Mouse (Mus musculus): ENCODE data around the gene Kiz. TPM values are rescaled to one million over a fixed set of nuclear protein-coding genes. Genes with fewer than 3 reads are reported as not detected.
A peak's percentile ranks its signal among the peaks of the same experiment; 100 is the strongest.

The Kiz gene
- total RNA-seq (2021), result 10 to 100 TPM; 34.7 to 40.7 TPM

DNA sequence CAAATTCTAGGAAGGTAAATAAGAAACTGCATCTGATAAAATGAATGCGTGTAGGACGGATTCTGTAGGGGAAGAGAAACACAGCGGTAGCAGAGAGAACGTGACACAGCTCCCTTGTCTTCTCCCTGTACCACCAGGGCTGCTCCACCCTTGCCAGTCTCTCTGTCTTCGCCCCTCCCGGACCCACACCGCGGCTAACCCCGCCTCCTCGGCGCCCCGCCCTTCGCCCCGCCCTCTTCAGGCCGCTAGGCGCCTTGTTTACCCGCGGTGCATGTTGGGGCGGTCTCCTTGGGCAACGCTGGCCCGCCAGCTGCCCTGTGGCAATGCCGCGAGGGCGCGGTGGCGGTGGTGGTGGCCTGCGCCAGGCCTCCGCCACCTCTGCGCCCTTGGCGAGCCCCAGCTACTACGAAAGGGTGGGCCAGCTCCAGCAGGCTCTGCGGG lies at the start of gene Kiz:
Kiz (plus strand) TSS at position 266 of the 441 bp plus-strand sequence.
- peak; percentile 97 for DNase-seq

- no peak for DNase-seq
Measured at GRCm38 (mm10) chr2:146809706-146810256, 45.9 kb upstream of the Kiz start.

GRCm38 (mm10) chr2:146810695-146811094 lies 45.0 kb upstream of the Kiz start:
- peak; percentile 16 for DNase-seq

GRCm38 (mm10) chr2:146814978-146815377 lies 40.7 kb upstream of the Kiz start:
- no peak for DNase-seq

DNA sequence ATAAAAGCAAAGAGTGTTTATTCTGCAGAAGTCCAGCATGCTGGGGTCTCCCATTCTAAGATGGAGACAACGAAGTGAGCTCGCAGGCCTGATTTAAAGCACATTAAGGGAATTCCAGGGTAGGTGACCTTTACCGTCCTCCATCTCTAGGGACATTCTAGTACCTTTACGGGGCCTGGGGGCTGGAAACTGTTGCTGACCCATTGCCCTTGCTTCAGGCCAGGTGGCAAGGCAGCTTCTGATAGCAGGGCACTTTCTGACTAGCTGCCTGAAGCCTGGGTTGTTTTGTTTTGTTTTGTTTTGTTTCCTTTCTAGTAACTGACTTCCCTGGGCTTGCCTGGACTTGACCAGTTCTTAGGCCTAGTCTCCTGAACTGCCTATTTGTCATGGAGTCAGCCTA lies 36.6 kb upstream of the Kiz start:
- no peak for DNase-seq

DNA sequence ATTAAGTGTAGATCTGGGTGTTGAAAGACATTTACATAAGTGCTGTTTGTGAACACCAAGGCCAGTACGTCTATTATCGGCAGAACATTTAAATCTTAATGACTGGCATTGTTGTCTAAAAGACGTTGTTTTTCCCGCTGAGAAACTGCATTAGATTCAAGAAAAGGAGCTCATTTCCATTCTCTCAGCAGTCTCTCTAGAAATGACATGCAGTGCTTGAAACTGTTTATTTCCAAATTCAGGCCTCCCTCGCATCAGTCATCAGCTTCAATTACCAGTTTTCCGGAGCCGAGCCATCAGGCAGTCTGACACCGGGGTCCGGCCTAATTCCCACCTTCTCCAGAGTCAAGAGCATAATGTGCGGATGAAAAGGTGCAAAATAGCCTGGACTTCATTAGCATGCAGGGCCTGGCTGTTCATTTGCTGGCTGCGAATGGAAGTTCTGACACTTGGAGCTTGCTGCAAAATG lies 32.1 kb upstream of the Kiz start:
- no peak for DNase-seq

DNA sequence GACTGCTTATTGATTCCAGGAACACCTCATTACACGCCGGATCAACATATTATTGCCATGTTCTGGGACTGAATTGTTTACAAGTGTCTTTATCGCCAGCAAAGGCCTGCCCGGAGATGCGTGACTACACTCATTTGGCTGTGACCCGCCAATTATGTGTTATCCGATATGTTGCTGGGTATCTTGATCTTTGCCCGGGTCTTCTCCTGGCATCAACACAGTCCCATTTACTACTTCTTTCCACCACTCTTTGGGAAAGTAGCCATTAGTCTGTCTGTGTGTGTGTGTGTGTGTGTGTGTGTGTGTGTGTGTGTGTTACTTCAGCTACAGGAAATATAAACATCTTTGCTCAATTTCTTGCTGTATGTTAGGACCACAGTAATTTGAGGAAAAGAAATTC lies 31.6 kb upstream of the Kiz start:
- no peak for DNase-seq

GRCm38 (mm10) chr2:146828006-146828405 lies 27.7 kb upstream of the Kiz start:
- no peak for DNase-seq

- DNase-seq, result no peak
Measured at GRCm38 (mm10) chr2:146833222-146834063, 22.2 kb upstream of the Kiz start.

DNA sequence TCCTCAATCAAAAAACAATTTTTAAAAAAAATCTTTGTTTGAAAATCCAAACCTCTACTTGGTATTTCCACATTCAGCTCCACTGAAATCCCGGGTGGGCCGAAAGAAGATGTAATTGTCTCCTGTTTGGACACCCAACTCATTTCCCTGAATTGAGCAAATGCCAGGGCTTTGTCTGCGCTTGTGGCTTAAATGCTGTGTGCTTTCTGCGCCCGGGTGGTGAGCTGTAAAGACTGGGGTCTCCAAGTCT lies 21.7 kb upstream of the Kiz start:
- DNase-seq, result no peak

GRCm38 (mm10) chr2:146834314-146835201 lies 21.1 kb upstream of the Kiz start:
- DNase-seq, result peak; percentile 21

DNA sequence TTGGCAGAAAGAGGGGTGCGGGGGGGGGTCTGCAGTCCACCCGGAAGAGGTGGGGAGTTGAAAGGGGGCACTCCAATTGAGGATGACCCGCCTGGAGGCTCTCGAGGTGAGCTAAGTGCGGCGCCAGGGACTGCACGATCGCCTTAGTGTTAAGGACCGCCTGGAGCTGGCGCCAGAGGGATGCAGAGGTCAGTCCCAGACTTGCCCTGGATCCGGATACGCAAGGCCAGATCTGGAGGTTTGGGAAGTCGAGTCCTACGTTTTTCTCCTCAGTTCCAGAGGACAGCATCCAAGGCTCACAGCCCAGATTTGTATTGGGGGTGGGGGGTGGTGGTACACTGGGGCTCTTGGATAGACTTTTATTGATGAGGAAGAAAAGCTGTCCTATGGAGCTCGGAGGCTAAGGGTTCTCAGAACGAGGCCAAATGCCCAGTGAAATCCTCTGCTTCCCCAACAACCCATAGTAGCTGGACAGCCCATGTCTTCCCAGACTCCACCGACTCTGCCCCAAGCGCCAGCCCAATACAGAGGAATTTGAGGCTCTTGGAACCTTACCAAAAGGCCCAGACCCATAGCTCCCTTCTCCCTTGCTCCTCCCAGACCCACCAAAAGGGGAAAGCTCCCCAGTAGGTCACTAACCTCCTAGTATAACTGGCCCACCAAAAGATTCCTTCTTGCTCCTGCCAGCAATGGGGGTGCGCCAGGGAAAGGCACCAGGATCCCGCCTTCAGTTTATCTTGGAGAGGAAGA lies 20.2 kb upstream of the Kiz start:
- no peak for DNase-seq

DNA sequence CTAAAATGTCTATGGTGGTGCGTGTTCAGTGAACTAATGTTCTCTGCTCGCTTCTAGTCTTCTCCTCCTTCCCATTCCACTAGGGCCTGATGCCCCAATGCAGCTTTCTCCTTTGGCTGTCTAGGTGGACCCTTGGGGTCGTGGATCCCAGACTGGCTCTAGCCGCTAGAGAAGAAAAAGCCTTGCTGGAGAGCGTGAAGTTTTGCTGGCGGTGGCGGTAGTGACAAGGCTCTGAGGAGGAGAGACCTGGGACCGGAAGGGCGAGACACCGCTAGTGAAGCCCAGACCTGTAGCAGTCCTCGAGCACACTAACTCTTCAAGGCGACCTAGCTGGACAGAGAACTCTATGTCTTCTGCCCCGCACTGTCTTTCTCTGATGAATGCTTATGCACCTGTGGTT lies 19.4 kb upstream of the Kiz start:
- no peak for DNase-seq

DNA sequence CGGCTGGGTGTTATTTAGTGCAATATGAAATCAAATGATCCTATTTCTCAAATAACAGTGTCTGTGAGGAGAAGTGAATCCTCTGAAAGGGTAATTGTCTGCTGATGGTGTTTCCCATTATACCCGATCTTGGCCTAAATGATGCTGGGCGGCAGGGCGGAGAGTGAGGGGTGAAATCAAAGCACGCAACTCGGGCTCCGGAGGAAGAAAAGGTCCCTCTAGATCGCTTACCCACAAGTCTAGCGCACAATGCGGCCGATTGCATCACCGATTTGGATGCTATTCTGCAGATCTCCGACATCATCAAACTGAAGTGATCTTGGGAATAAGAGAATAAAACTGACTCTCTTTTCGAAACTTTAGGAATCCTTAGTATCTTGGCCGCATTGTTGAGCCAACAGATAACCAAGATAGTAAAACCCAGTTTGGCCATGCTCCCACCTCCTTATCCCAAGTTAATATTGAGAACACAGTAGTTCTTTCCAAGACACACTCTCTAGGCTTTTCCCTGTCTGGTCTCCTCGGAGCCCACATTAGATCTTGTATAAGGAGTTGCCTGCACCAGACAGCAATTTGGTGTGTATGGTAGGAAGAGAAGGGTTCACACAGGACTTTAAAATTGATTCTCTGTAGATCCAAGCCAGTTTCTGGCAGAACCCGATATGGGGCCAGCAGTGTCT lies 18.7 kb upstream of the Kiz start:
- DNase-seq, result no peak

- DNase-seq, result no peak
Measured at GRCm38 (mm10) chr2:146837653-146838052, 18.0 kb upstream of the Kiz start.

- DNase-seq, result no peak
Measured at GRCm38 (mm10) chr2:146838596-146839302, 16.9 kb upstream of the Kiz start.

DNA sequence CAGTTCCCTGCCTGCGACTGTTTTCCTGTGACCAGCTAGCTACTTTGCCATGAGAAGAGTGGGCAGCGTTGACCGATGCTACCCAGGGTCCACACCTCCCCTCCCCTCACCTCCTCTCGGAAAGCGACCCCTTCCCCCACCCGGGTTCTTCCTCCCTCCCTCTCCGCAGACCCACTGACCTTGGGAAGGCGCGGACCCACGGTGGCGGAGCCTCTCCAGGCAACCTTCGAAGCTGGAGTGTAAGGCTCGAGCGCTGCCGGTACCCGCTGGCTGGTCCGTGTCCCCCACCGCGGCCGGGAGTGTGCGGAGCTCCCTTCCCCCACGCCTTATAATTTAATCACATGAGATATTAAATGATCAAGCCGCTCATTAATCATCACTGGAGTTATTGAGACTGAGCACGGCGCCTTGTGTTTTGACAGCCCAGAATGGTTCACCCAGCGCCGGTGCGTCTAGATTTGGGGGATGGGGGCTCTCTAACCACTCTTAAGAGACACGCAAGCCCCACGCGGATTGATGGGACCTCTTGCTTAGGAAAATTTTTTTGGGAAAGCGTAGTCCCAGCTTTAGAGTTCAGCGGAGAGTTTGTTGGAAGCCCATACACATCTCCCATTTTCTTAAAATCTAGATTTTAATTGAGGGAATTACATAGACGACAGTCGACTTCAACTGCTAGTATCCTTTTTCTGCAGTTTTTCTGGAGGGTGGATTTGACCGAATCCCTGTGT lies 16.2 kb upstream of the Kiz start:
- DNase-seq, result peak; percentile 9

DNA sequence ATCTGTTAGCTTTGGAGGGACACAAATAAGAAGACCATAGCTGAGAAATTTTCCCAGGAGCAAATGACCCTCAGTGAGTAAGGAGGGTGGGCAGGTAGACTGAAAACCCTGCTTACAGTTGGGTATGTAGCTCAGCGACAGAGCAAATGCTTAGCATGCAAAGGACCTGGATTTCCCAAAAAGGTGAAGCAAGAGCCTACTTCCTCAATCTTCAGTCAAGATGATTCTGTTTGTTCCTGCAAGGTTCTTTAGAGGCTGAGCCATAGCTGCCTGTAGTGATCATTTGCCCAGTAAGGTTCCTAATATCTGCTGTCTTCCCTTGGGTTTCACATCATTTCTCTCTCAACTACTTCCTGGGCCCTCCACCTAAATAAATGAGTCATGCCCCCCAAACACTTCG lies 7.8 kb upstream of the Kiz start:
- DNase-seq, result no peak

DNA sequence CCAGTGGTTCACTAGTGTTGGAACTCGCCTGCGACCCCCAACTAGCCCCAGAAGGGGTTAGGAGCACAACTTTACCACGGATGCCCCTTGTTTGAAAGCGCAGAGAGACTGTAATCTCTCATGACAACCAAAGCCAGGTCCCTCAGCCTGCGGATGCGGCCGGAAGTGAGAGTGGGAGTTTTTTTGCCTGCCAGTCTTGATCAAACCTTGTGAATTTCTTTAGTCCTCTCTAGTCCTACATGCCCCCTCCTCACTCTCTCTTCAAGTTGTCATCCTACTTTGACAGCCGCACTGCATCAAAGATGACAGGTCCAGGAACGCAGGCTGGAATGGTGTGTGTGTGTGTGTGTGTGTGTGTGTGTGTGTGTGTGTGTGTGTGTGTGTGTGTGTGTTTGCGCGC lies 456 bp downstream of the Kiz start:
- DNase-seq, result peak; percentile 35

DNA sequence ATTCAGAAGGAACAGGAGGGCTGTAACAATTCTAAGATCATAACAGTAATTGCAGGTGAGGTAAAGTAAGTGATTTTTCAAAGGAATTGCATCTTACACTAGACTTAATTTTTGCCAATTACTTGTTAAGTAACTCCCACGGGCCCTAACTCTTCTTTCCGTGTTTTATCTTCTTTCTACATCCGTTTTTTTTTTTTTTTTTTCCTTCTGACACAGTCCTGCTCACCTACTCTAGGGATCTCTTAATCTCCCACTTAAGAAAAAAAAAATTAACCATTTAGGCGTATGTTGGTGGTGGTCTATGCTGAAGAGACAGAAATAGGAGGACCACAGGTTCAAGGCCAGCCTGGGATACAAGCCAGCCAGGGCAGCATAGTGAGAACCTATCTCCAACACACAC lies 1.2 kb downstream of the Kiz start:
- DNase-seq, result no peak

DNA sequence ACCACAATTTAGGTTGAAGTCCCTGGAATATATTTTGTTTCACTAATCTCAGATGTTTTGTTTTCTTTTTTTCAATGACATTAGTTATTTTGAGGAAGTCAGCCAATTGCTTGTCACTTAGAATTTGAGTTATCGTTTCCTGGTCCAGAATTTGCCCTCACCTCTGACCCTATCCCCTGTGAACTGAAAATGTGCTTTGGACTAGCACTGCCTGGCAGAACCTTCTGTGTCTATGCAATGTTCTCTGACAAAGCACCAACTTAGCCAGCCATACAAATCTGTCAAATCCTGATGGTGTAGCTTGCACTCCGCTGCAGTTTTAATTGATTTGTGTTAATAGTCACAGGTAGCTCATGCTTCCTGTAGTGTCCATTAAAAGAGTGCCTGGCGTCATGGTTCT lies 10.1 kb downstream of the Kiz start:
- no peak for DNase-seq

Data from heart, postnatal 4 days (tissue).